Mouse (Mus musculus): ENCODE data around the gene Olfr39. TPM values are rescaled to one million over a fixed set of nuclear protein-coding genes. Genes with fewer than 3 reads are reported as not detected.
"Not testable (repeated sequence)": the region's sequence is repeated elsewhere in the genome, so short reads cannot be mapped to it uniquely, and the experiment has no call there.

Gene Olfr39
- polyA plus RNA-seq (2014; fragmentation: Nextera tagmentation; extraction: Ambion mirVana), result not detected in 2 replicates

DNA sequence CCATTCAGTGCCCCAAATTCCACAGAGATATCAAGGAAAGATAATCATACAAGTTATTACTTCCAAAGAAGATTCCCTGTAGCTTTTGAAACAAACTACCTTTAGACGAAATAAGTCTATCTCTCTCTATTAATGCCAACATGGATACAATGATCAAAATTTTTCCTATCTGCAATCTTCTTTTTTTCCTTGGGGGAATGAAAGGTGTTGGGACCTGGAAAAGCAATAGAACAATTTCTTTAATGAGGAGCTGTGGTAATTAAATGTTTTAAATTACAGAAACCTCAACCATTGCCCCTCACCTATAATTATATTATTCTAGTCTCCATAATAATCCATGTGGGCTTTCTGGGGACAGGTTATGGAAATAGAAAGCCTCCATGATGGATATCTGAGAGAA is at the start of gene Olfr39:
Gene Olfr39 (plus strand): TSS at position 301 of the 400 bp plus-strand sequence.
- Histone ChIP-seq H3K4me2 (replicated peaks; ENCODE audit: low read depth, low read length) (no peak within 1 kb of the TSS), H3K27ac (ENCODE audit: low read depth, low read length) (no peak within 1 kb of the TSS), H3K4me3 (ENCODE audit: low read depth, low read length) (no peak within 1 kb of the TSS), H3K9me3 (ENCODE audit: control insufficient read depth, low read length) (no peaks in the 10 kb centered on the region), H3K36me3 (ENCODE audit: control insufficient read depth, insufficient read depth, low read length) (no peaks in the 10 kb centered on the region), H3K9ac (ENCODE audit: low read depth, low read length) (no peak within 1 kb of the TSS), H3K4me1 (replicated peaks; ENCODE audit: control insufficient read depth, insufficient read depth, low read length) (no peaks in the 10 kb centered on the region), H3K27me3 (ENCODE audit: control insufficient read depth, insufficient read depth, low read length) (no peaks in the 10 kb centered on the region)
- DNase-seq (ENCODE audit: low spot score) (no peak), ATAC-seq (ENCODE audit: low FRiP score) (no peak)
- 90% methylated on average over 1 of the region's 1 CpGs for WGBS

- Histone ChIP-seq H3K36me3 (ENCODE audit: control insufficient read depth, insufficient read depth, low read length) (no peaks in the 10 kb centered on the region), H3K27ac (ENCODE audit: low read depth, low read length) (no peak within 1 kb of the TSS), H3K4me1 (replicated peaks; ENCODE audit: control insufficient read depth, insufficient read depth, low read length) (no peaks in the 10 kb centered on the region), H3K4me3 (ENCODE audit: low read depth, low read length) (no peak within 1 kb of the TSS), H3K4me2 (replicated peaks; ENCODE audit: low read depth, low read length) (no peak within 1 kb of the TSS), H3K27me3 (ENCODE audit: control insufficient read depth, insufficient read depth, low read length) (no peaks in the 10 kb centered on the region), H3K9ac (ENCODE audit: low read depth, low read length) (no peak within 1 kb of the TSS), H3K9me3 (ENCODE audit: control insufficient read depth, low read length) (no peaks in the 10 kb centered on the region)
- DNase-seq (ENCODE audit: low spot score) (no peak), ATAC-seq (ENCODE audit: low FRiP score) (no peak)
These were observed 45.3 kb upstream of the Olfr39 start, which contains the start of gene Olfr872 for GRCm38 (mm10) chr9:20236819-20237218. Gene Olfr872, plus strand, starts transcription at chr9:20237119.

- ATAC-seq (ENCODE audit: low FRiP score) (no peak), DNase-seq (ENCODE audit: low spot score) (no peak)
- H3K27ac ChIP-seq (ENCODE audit: low read depth, low read length), result no peak overlapping the region
- H3K9me3 ChIP-seq (ENCODE audit: control insufficient read depth, low read length), result no peaks in the 10 kb centered on the region
- H3K4me2 ChIP-seq (replicated peaks; ENCODE audit: low read depth, low read length), result no peak overlapping the region
- no peak overlapping the region for H3K9ac ChIP-seq (ENCODE audit: low read depth, low read length)
- H3K27me3 ChIP-seq (ENCODE audit: control insufficient read depth, insufficient read depth, low read length), result no peaks in the 10 kb centered on the region
- H3K4me1 ChIP-seq (replicated peaks; ENCODE audit: control insufficient read depth, insufficient read depth, low read length), result no peaks in the 10 kb centered on the region
- H3K36me3 ChIP-seq (ENCODE audit: control insufficient read depth, insufficient read depth, low read length), result no peaks in the 10 kb centered on the region
- 68% methylated on average over 2 of the region's 2 CpGs for WGBS
- no peak overlapping the region for H3K4me3 ChIP-seq (ENCODE audit: low read depth, low read length)
These were observed 44.8 kb upstream of the Olfr39 start for GRCm38 (mm10) chr9:20237378-20237777.

DNA sequence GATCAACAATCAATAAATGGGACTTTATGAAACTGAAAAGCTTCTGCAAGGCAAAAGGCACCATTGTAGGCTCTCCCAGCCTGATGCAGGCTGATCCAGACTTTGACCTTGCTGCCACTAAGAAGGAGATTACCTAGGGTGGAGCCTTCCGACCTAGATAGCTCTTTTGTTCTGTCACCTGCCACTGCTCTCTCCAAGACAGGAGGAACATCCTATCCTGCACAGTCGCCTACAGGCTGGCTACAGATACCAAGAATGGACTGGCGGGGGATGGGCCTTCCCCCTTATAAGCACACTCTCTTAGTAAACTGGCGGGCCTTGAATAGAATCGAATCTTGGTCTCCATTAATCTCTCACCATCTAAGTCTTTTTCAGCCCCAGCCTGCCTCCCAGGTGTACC is 13.4 kb downstream of the Olfr39 start:
- not testable (repeated sequence) for H3K9ac ChIP-seq (ENCODE audit: low read depth, low read length); H3K9me3 ChIP-seq (ENCODE audit: control insufficient read depth, low read length); DNase-seq (ENCODE audit: low spot score); H3K27me3 ChIP-seq (ENCODE audit: control insufficient read depth, insufficient read depth, low read length); H3K4me1 ChIP-seq (replicated peaks; ENCODE audit: control insufficient read depth, insufficient read depth, low read length); H3K4me3 ChIP-seq (ENCODE audit: low read depth, low read length); H3K27ac ChIP-seq (ENCODE audit: low read depth, low read length); H3K4me2 ChIP-seq (replicated peaks; ENCODE audit: low read depth, low read length); ATAC-seq (ENCODE audit: low FRiP score); H3K36me3 ChIP-seq (ENCODE audit: control insufficient read depth, insufficient read depth, low read length)
- WGBS, result 77% methylated on average over 5 of the region's 5 CpGs

DNA sequence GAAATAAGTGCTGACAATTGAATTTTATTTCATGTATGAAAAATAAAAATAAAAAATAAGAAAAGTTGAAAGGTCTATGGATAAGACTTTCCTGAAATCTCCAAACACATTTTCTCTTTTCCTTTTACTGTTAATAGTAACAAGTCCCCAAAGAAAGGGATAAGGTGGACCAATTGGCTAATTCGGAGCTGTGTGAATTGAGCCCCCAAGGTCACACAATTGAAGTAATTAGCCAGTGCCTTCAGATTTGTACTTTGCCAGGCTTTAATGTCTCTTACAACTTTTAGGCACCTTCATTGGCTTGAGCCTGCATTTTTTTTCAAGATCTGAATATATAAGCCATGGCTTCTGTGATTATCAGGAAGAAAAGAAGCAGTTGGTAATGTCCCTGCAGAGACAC is 16.1 kb downstream of the Olfr39 start, which contains the start of gene Olfr873:
Gene Olfr873 (plus strand): TSS at position 301 of the 400 bp plus-strand sequence.
- no peaks in the 10 kb centered on the region for H3K36me3 ChIP-seq (ENCODE audit: control insufficient read depth, insufficient read depth, low read length)
- DNase-seq (ENCODE audit: low spot score) (no peak), ATAC-seq (ENCODE audit: low FRiP score) (no peak)
- H3K27ac ChIP-seq (ENCODE audit: low read depth, low read length), result no peak within 1 kb of the TSS
- no peak within 1 kb of the TSS for H3K4me2 ChIP-seq (replicated peaks; ENCODE audit: low read depth, low read length)
- no peaks in the 10 kb centered on the region for H3K27me3 ChIP-seq (ENCODE audit: control insufficient read depth, insufficient read depth, low read length)
- H3K9me3 ChIP-seq (ENCODE audit: control insufficient read depth, low read length), result no peaks in the 10 kb centered on the region
- no peak within 1 kb of the TSS for H3K4me3 ChIP-seq (ENCODE audit: low read depth, low read length)
- no peaks in the 10 kb centered on the region for H3K4me1 ChIP-seq (replicated peaks; ENCODE audit: control insufficient read depth, insufficient read depth, low read length)
- no peak within 1 kb of the TSS for H3K9ac ChIP-seq (ENCODE audit: low read depth, low read length)
- 86% methylated on average over 1 of the region's 1 CpGs for WGBS

DNA sequence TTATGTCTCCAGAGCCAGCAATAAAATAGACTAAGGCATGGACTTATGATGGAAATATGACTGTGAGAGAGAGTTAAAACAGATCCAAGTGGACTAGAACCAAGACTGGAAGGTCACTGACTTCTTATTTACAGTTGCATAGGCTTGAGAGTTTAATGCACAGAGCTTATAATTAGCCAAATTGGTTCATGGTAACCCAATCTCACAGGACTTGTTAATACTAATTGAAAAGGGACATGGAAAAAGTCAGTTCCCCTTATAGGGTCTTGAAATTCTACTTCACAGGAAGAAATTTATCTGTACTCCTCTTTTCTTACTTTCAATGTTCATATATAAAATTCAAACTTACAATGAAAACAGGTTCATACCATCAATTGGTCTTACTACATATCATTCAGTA is 53.8 kb downstream of the Olfr39 start, which contains the start of gene Olfr18:
Gene Olfr18 (minus strand): TSS at position 101 of the 400 bp plus-strand sequence.
- no peaks in the 10 kb centered on the region for H3K4me1 ChIP-seq (replicated peaks; ENCODE audit: control insufficient read depth, insufficient read depth, low read length)
- ATAC-seq (ENCODE audit: low FRiP score) (no peak), DNase-seq (ENCODE audit: low spot score) (no peak)
- H3K9me3 ChIP-seq (ENCODE audit: control insufficient read depth, low read length), result no peaks in the 10 kb centered on the region
- H3K27me3 ChIP-seq (ENCODE audit: control insufficient read depth, insufficient read depth, low read length), result no peaks in the 10 kb centered on the region
- no peak within 1 kb of the TSS for H3K9ac ChIP-seq (ENCODE audit: low read depth, low read length)
- H3K27ac ChIP-seq (ENCODE audit: low read depth, low read length), result no peak within 1 kb of the TSS
- no peak within 1 kb of the TSS for H3K4me2 ChIP-seq (replicated peaks; ENCODE audit: low read depth, low read length)
- no peak within 1 kb of the TSS for H3K4me3 ChIP-seq (ENCODE audit: low read depth, low read length)
- H3K36me3 ChIP-seq (ENCODE audit: control insufficient read depth, insufficient read depth, low read length), result no peaks in the 10 kb centered on the region

Other genes with a start within 250 kb of the Olfr39 start
- gene Olfr867, start 224.8 kb upstream of the Olfr39 start, polyA plus RNA-seq (2014; fragmentation: Nextera tagmentation; extraction: Ambion mirVana), result not detected in 2 replicates
- gene Olfr868, start 183.7 kb upstream of the Olfr39 start, polyA plus RNA-seq (2014; fragmentation: Nextera tagmentation; extraction: Ambion mirVana), result not detected in 2 replicates
- gene Olfr869, start 153.3 kb upstream of the Olfr39 start, polyA plus RNA-seq (2014; fragmentation: Nextera tagmentation; extraction: Ambion mirVana), result not detected in 2 replicates
- gene Olfr870, start 108.3 kb upstream of the Olfr39 start, polyA plus RNA-seq (2014; fragmentation: Nextera tagmentation; extraction: Ambion mirVana), result not detected in 2 replicates
- not detected in 2 replicates for gene Olfr871, start 70.1 kb upstream of the Olfr39 start, polyA plus RNA-seq (2014; fragmentation: Nextera tagmentation; extraction: Ambion mirVana)
- gene Olfr872, start 45.2 kb upstream of the Olfr39 start, polyA plus RNA-seq (2014; fragmentation: Nextera tagmentation; extraction: Ambion mirVana), result not detected in 2 replicates
- not detected in 2 replicates for gene Olfr873, start 16.2 kb downstream of the Olfr39 start, polyA plus RNA-seq (2014; fragmentation: Nextera tagmentation; extraction: Ambion mirVana)
- not detected in 2 replicates for gene Olfr18, start 53.7 kb downstream of the Olfr39 start, polyA plus RNA-seq (2014; fragmentation: Nextera tagmentation; extraction: Ambion mirVana)
- 36.8 and 44.8 TPM in 2 replicates for gene Zfp560, start 102.8 kb downstream of the Olfr39 start, polyA plus RNA-seq (2014; fragmentation: Nextera tagmentation; extraction: Ambion mirVana)
- gene Zfp26, start 177.8 kb downstream of the Olfr39 start, polyA plus RNA-seq (2014; fragmentation: Nextera tagmentation; extraction: Ambion mirVana), result 28.8 and 34.9 TPM in 2 replicates
- gene Zfp426, start 210.4 kb downstream of the Olfr39 start, polyA plus RNA-seq (2014; fragmentation: Nextera tagmentation; extraction: Ambion mirVana), result 32.7 and 35.2 TPM in 2 replicates
- 125 and 129 TPM in 2 replicates for gene Zfp266, start 239.1 kb downstream of the Olfr39 start, polyA plus RNA-seq (2014; fragmentation: Nextera tagmentation; extraction: Ambion mirVana)